Mouse (Mus musculus): ENCODE results near the gene Dis3l2. TPM values are rescaled to one million over a fixed set of nuclear protein-coding genes. Genes with fewer than 3 reads are reported as not detected.

The Dis3l2 gene
- polyA plus RNA-seq, 1 experiment from 2014 or later, result 27.5 TPM

DNA sequence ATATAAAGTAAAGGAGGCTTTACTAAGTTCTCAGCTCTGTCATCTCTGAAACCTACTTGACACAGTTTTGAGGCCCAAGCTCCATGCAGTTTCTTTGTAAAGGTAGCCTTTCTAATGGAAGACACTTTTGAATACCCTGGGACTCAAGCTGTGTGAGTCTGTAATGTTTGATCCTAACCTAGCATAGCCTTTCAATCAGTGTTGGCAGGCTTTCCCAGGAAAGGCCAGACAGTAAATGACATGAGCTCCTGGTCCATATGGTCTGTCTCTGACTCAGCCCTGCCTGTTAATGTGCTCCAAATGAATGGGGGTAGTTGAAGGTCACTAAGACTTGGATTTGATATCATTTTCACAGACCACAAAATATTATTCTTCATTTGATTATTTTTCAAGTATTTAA, 290.4 kb downstream of the Dis3l2 start:
- H3K27me3 ChIP-seq, result no peaks in the 10 kb centered on the region
- H3K4me1 ChIP-seq, result 0 out of 2 replicates have a peak, but pooled peaks cover 4% of the 10 kb centered on the region
- no peak for ATAC-seq (ENCODE audit: borderline replicate concordance, extremely low read depth, low FRiP score, low TSS enrichment)

DNA sequence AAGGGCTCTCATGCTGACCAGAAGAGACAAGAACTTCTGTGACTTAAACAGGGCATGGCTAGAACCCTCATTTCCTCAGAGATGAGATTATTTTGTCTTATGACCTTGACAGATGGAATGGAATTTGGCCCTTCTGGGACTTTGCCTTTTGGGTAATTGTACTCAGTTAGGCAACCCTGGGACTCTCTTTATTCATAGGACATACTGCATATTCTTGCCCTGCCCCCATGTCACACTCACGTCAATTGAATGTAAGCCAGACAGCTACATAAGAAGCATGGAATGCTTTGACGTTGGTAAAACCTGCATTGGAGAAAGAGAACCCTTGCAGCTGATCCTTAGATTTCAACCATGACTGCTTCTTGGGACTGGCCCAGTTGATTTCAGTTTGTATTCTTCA, 294.4 kb downstream of the Dis3l2 start:
- WGBS, result 69% methylated on average over 2 of the region's 2 CpGs
- no peak overlapping the region for H3K4me3 ChIP-seq
- no peaks in the 10 kb centered on the region for H3K27me3 ChIP-seq
- no peaks in the 10 kb centered on the region for H3K36me3 ChIP-seq
- no peak overlapping the region for H3K4me2 ChIP-seq
- no peak overlapping the region for H3K9ac ChIP-seq
- H3K27ac ChIP-seq, result no peak overlapping the region
- no peak for ATAC-seq (ENCODE audit: borderline replicate concordance, extremely low read depth, low FRiP score, low TSS enrichment)
- 0 out of 2 replicates have a peak, but pooled peaks cover 4% of the 10 kb centered on the region for H3K4me1 ChIP-seq
- H3K9me3 ChIP-seq, result no peaks in the 10 kb centered on the region

More for the DNA sequence above, 290.4 kb downstream of the Dis3l2 start:
- no peak overlapping the region for H3K4me3 ChIP-seq
- H3K36me3 ChIP-seq, result no peaks in the 10 kb centered on the region
- H3K9ac ChIP-seq, result no peak overlapping the region
- no peaks in the 10 kb centered on the region for H3K9me3 ChIP-seq
- no peak overlapping the region for H3K4me2 ChIP-seq
- H3K27ac ChIP-seq, result no peak overlapping the region

DNA sequence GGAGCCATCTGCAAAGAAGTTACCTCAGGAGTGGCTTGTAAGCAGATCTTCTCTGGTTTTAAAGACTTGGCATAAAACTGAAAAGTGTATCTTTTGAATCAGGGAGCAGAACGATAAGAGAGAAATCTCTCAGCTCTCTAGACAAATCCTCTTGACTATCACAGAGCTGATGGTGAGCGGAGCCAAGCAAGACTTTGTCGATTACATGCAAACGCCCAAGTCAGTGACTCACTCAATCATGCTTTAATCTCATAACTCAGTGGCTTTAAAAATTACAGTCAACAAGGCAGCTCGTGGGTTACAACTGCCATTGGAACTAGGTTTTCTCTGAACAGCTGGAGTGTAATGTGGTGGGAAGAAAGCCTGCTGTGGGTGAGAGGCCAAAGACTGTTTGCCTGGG, 297.8 kb downstream of the Dis3l2 start:
- Histone ChIP-seq H3K27ac (no peak overlapping the region), H3K9ac (no peak overlapping the region), H3K4me3 (no peak overlapping the region), H3K36me3 (no peaks in the 10 kb centered on the region), H3K27me3 (no peaks in the 10 kb centered on the region), H3K4me2 (no peak overlapping the region), H3K9me3 (no peaks in the 10 kb centered on the region), H3K4me1 (no peaks in the 10 kb centered on the region)
- WGBS, result 64% methylated on average over 5 of the region's 5 CpGs
- ATAC-seq (ENCODE audit: borderline replicate concordance, extremely low read depth, low FRiP score, low TSS enrichment), result no peak

DNA sequence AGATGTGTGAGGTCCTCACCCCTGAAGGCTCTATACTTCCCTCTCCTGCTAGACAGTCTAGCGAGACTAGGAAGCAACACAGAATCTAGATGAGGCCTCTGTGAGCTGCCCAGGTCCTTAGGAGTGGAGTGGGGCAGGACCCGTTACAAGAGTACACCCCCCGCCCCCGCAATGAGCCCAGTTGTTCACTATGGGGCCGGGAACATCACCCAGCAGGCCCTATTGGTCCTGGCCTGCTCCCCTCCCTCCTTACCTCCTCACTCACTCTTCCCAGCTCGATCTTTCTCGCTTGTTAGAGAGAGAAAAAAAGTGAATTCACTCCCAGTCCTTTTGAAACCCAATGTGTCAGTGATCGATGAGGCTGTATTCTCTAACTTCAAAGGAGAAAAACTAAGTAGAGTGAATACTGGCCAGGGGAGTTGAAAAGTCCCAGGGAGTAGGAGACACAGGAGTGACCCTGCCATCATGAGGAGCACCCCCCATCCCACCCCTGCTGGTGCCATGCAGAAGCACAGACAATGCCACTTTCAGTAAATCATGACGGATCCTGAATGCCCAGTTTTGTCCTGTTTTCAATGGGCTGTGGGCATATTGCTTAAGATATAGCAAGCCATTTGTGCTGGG, 299.0 kb downstream of the Dis3l2 start:
- Histone ChIP-seq H3K27ac (no peak overlapping the region), H3K9me3 (no peaks in the 10 kb centered on the region), H3K4me1 (no peaks in the 10 kb centered on the region), H3K4me3 (no peak overlapping the region), H3K9ac (no peak overlapping the region), H3K4me2 (no peak overlapping the region), H3K36me3 (no peaks in the 10 kb centered on the region), H3K27me3 (no peaks in the 10 kb centered on the region)
- no peak for ATAC-seq (ENCODE audit: borderline replicate concordance, extremely low read depth, low FRiP score, low TSS enrichment)
- WGBS, result 58% methylated on average over 9 of the region's 9 CpGs

DNA sequence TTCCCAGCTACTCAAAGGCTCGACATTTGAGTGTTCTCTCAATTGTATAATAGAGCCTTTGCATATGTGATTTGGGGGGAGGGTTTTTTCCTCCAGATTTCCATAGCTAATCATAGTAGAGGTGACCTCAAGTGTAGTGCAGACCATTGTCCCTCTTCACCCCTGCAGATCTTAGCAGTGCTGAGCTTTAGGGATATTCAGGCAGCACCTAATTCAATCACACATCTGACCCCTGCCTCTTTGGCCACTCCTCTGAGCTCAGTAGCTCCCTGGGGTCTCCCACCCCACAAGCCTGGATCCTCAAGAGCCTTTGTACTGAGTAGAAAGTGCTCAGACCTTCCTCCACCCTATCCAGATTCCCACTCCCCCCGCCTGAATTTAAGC, 299.6 kb downstream of the Dis3l2 start:
- H3K4me3 ChIP-seq, result no peak overlapping the region
- 52% methylated on average over 2 of the region's 2 CpGs for WGBS
- H3K4me1 ChIP-seq, result peaks cover 1% of the 10 kb centered on the region
- H3K9me3 ChIP-seq, result no peaks in the 10 kb centered on the region
- no peak for ATAC-seq (ENCODE audit: borderline replicate concordance, extremely low read depth, low FRiP score, low TSS enrichment)
- no peak overlapping the region for H3K27ac ChIP-seq
- no peak overlapping the region for H3K4me2 ChIP-seq
- H3K9ac ChIP-seq, result no peak overlapping the region
- no peaks in the 10 kb centered on the region for H3K27me3 ChIP-seq
- no peaks in the 10 kb centered on the region for H3K36me3 ChIP-seq

DNA sequence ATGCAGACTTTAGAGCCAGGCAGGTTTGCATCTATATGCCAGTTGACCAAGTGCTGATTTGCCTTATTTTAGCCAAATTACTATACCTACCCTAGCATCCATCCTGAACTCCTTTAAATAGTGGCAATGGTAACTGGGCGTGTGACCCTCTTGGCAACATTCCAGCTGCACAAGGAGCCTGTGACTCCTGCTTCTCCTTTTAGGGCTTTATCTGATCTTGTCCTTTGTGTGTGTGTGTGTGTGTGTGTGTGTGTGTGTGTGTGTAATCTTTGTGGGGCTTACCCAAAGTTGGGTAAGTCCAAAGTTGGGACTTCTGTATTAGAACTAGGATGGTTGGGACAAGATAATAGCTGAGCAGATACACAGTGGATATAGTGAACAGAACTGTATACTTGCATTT, 302.8 kb downstream of the Dis3l2 start:
- Histone ChIP-seq H3K9ac (no peak overlapping the region), H3K36me3 (no peaks in the 10 kb centered on the region), H3K4me1 (peaks cover 16% of the 10 kb centered on the region), H3K27me3 (no peaks in the 10 kb centered on the region), H3K9me3 (no peaks in the 10 kb centered on the region), H3K4me2 (no peak overlapping the region), H3K4me3 (no peak overlapping the region), H3K27ac (no peak overlapping the region)
- WGBS, result 56% methylated on average over 1 of the region's 1 CpGs
- no peak for ATAC-seq (ENCODE audit: borderline replicate concordance, extremely low read depth, low FRiP score, low TSS enrichment)

DNA sequence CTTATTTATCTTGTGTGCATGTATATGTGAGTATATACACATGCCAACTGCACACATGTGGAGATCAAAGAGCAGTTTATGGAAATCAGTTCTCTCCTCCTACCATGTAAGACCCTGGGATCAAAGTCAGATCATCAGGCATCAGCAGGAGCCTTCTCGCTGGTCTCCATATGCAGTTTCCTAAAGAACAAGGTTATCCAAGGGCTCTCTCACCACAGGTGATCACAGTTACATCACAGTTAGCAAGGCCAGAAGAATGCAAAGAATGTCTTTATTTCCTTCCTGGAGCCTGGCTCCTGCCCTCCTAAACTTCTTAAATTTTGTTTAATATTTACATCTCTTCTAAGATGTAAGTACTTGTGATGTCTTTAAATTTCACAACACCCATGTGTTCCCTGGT, 304.6 kb downstream of the Dis3l2 start:
- no peaks in the 10 kb centered on the region for H3K36me3 ChIP-seq
- H3K27ac ChIP-seq, result no peak overlapping the region
- H3K9ac ChIP-seq, result no peak overlapping the region
- no peak overlapping the region for H3K4me2 ChIP-seq
- H3K9me3 ChIP-seq, result no peaks in the 10 kb centered on the region
- no peaks in the 10 kb centered on the region for H3K27me3 ChIP-seq
- no peak for ATAC-seq (ENCODE audit: borderline replicate concordance, extremely low read depth, low FRiP score, low TSS enrichment)
- 22% methylated on average over 1 of the region's 1 CpGs for whole genome bisulfite sequencing
- no peak overlapping the region for H3K4me3 ChIP-seq
- peaks cover 22% of the 10 kb centered on the region for H3K4me1 ChIP-seq

DNA sequence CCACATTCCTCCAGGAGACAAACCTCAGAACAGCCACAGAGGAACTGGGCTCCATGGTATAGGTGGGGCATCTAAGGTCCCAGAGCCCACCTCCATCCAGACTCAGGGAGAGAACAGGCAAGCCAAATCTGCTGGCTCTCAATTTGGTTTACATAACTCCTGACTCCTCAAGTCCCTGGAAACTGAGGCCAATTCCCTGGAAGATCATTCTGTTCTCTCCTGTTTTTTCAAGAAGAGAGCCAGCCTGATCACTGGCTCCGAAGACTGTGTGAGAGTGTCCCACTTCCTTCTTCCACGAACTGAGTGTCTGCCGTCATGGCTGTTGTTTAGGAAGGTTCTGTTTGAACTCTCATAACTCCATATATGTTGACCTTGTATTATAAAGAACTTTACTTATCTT, 305.5 kb downstream of the Dis3l2 start:
- H3K4me2 ChIP-seq, result no peak overlapping the region
- WGBS, result 63% methylated on average over 3 of the region's 3 CpGs
- ATAC-seq (ENCODE audit: borderline replicate concordance, extremely low read depth, low FRiP score, low TSS enrichment), result no peak

DNA sequence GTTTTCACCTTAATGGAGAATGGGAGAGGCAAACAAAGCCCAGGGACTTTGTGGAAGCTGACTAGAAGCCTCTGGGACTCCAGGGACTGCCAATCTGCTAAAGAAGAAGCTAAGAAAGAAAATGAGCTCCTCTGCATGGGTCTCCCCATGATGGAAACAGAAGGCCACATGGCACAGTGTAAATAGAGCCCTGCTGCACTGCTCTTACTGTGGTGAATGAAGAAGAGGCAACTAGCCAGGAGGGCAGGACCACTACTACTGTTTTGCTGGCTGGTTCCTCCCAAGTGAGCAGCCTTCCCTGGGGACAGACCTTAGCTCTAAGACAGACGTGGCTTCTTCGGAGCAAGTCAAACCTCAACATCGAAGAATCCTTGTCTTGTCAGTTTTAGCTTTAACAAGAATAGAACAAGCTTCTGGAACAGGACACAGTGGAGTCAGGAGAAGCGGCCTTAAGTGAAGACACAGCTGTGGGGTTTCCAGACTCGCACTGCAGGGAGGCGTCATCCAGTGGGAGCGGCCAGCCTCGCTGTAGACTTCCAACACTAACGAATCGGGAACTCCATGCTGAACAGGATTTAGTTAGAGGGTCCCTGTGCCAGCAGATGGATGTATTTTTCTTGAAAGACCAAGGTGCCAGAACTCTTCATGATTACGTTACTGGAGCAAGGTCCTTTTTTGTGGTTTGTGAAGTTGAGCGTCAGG, 307.2 kb downstream of the Dis3l2 start:
- no peak; the same call in 1 of the 2 replicates for ATAC-seq (ENCODE audit: borderline replicate concordance, extremely low read depth, low FRiP score, low TSS enrichment)
- Histone ChIP-seq H3K4me1 (peaks cover 22% of the 10 kb centered on the region), H3K4me3 (no peak overlapping the region), H3K27me3 (no peaks in the 10 kb centered on the region), H3K9me3 (no peaks in the 10 kb centered on the region), H3K27ac (peak overlapping the region; percentile 46), H3K4me2 (no peak overlapping the region), H3K9ac (no peak overlapping the region), H3K36me3 (no peaks in the 10 kb centered on the region)
- WGBS, result 50% methylated on average over 12 of the region's 12 CpGs

More for the DNA sequence above, 305.5 kb downstream of the Dis3l2 start:
- Histone ChIP-seq H3K9ac (no peak overlapping the region), H3K4me3 (no peak overlapping the region), H3K27ac (no peak overlapping the region), H3K27me3 (no peaks in the 10 kb centered on the region), H3K4me1 (peaks cover 22% of the 10 kb centered on the region), H3K9me3 (no peaks in the 10 kb centered on the region), H3K36me3 (no peaks in the 10 kb centered on the region)

DNA sequence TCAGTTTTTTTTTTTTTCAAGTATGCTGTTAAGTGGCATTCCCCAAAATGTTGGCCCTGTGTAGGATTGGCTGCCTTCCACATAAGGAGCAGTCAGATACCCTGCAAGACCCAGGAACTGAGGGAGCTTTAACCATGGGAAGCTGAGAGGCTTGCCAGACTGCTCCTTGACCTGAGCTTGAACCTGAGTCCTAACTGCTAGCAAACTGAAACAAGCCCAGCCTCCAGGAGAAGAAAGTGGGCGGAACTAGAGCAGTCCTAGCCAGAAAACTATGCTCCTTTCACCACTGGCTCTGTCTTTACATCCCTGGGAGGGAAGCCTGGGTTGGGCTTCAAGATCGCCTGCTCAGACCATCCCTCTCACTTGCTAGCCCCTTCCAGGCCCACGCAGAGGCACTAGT, 308.1 kb downstream of the Dis3l2 start:
- WGBS, result 31% methylated on average over 3 of the region's 3 CpGs
- H3K4me1 ChIP-seq, result peaks cover 22% of the 10 kb centered on the region
- H3K36me3 ChIP-seq, result no peaks in the 10 kb centered on the region
- no peak overlapping the region for H3K4me3 ChIP-seq
- peak; percentile 91 for ATAC-seq (ENCODE audit: borderline replicate concordance, extremely low read depth, low FRiP score, low TSS enrichment)
- no peaks in the 10 kb centered on the region for H3K27me3 ChIP-seq
- no peaks in the 10 kb centered on the region for H3K9me3 ChIP-seq
- H3K4me2 ChIP-seq, result no peak overlapping the region
- peak overlapping the region; percentile 20; the same call in 1 of the 2 replicates for H3K27ac ChIP-seq
- no peak overlapping the region for H3K9ac ChIP-seq

DNA sequence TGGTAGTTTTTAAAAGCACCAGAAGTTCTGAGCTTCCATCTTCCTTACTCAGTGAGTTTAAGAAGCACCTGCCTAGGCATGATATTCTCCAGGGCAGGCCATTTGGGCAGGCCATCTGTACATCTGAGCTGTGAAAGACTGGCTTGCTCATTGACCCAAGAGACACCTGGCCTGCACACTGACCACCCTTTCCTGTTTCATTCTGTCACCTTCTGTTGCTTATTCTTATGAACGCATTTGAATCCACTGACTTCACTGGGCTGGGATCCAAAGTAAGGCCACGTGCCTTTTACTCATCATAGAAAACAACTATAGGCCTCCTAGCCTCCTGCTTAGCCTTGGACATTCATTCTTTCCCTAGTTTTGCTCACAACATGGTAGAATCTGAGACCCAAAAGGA, 309.0 kb downstream of the Dis3l2 start:
- ATAC-seq (ENCODE audit: borderline replicate concordance, extremely low read depth, low FRiP score, low TSS enrichment), result no peak
- no peak overlapping the region for H3K4me3 ChIP-seq
- no peaks in the 10 kb centered on the region for H3K27me3 ChIP-seq
- H3K4me1 ChIP-seq, result peaks cover 22% of the 10 kb centered on the region
- WGBS, result 79% methylated on average over 2 of the region's 2 CpGs
- H3K36me3 ChIP-seq, result no peaks in the 10 kb centered on the region
- no peak overlapping the region for H3K4me2 ChIP-seq
- no peak overlapping the region for H3K9ac ChIP-seq
- no peak overlapping the region for H3K27ac ChIP-seq
- H3K9me3 ChIP-seq, result no peaks in the 10 kb centered on the region

DNA sequence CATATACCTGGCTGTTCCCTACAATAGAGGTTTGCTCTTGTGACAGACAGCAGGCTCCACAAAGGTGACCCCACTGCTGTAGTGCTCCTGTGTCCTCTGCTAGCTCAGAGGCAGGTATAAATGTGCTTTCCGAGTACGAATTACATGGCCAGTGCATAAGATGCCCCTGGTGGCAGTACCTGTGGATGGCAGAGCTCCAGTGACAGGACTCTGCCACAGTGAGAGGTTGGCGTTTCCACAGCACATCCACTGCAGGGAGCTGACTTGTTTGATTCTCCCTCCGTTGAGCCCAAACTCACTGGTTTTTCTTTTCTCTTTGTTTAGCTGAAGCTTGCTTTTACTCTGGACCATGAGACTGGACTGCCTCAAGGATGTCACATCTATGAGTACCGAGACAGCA, 317.1 kb downstream of the Dis3l2 start:
- ATAC-seq (ENCODE audit: borderline replicate concordance, extremely low read depth, low FRiP score, low TSS enrichment), result no peak
- Histone ChIP-seq H3K9ac (no peak overlapping the region), H3K4me1 (no peaks in the 10 kb centered on the region), H3K4me2 (no peak overlapping the region), H3K27ac (no peak overlapping the region), H3K36me3 (no peaks in the 10 kb centered on the region), H3K27me3 (no peaks in the 10 kb centered on the region), H3K4me3 (no peak overlapping the region), H3K9me3 (no peaks in the 10 kb centered on the region)
- 83% methylated on average over 5 of the region's 5 CpGs for WGBS

Data from lung, embryonic 15.5 days (tissue).